Mouse (Mus musculus): ENCODE measurements around the gene Rps18. TPM values are rescaled to one million over a fixed set of nuclear protein-coding genes. Genes with fewer than 3 reads are reported as not detected.

Gene Rps18
- polyA plus RNA-seq, 1 experiment from 2014 or later, result 1,341 TPM

GRCm38 (mm10) chr17:33902491-33902890 is 53.3 kb downstream of the Rps18 start:
- ATAC-seq (ENCODE audit: insufficient read depth, low FRiP score, low TSS enrichment) (no peak), DNase-seq (ENCODE audit: low spot score) (no peak)
- 85% methylated on average over 7 of the region's 7 CpGs for WGBS
- no peak overlapping the region for H3K4me3 ChIP-seq (ENCODE audit: low read depth, low read length)
- no peak overlapping the region for H3K4me2 ChIP-seq (ENCODE audit: low read depth)
- no peaks in the 10 kb centered on the region for H3K9me3 ChIP-seq (ENCODE audit: control insufficient read depth, low read length)
- no peaks in the 10 kb centered on the region for H3K27me3 ChIP-seq (ENCODE audit: control insufficient read depth, insufficient read depth, low read length)
- H3K9ac ChIP-seq (ENCODE audit: low read length), result no peak overlapping the region
- H3K36me3 ChIP-seq (ENCODE audit: control insufficient read depth, insufficient read depth, low read length), result no peaks in the 10 kb centered on the region
- H3K4me1 ChIP-seq (ENCODE audit: control insufficient read depth, insufficient read depth, low read length), result no peaks in the 10 kb centered on the region
- no peak overlapping the region for H3K27ac ChIP-seq (ENCODE audit: low read depth, low read length)

GRCm38 (mm10) chr17:33902079-33902478 is 53.7 kb downstream of the Rps18 start:
- Histone ChIP-seq H3K9ac (ENCODE audit: low read length) (no peak overlapping the region), H3K27ac (ENCODE audit: low read depth, low read length) (no peak overlapping the region), H3K4me1 (ENCODE audit: control insufficient read depth, insufficient read depth, low read length) (no peaks in the 10 kb centered on the region), H3K4me3 (ENCODE audit: low read depth, low read length) (no peak overlapping the region), H3K9me3 (ENCODE audit: control insufficient read depth, low read length) (no peaks in the 10 kb centered on the region), H3K27me3 (ENCODE audit: control insufficient read depth, insufficient read depth, low read length) (no peaks in the 10 kb centered on the region), H3K36me3 (ENCODE audit: control insufficient read depth, insufficient read depth, low read length) (no peaks in the 10 kb centered on the region), H3K4me2 (ENCODE audit: low read depth) (no peak overlapping the region)
- WGBS, result 50% methylated on average over 4 of the region's 4 CpGs
- ATAC-seq (ENCODE audit: insufficient read depth, low FRiP score, low TSS enrichment), result no peak
- DNase-seq (ENCODE audit: low spot score), result no peak

Other genes starting within 250 kb of the Rps18 start
- gene March2, start 237.3 kb downstream of the Rps18 start, polyA plus RNA-seq (2014; fragmentation: Nextera tagmentation; extraction: Ambion mirVana), result 39.3 and 43.8 TPM in 2 replicates
- 293 and 295 TPM in 2 replicates for gene Rab11b, start 195.5 kb downstream of the Rps18 start, polyA plus RNA-seq (2014; fragmentation: Nextera tagmentation; extraction: Ambion mirVana)
- gene Angptl4, start 174.2 kb downstream of the Rps18 start, polyA plus RNA-seq (2014; fragmentation: Nextera tagmentation; extraction: Ambion mirVana), result 14.9 and 18.6 TPM in 2 replicates
- gene Kank3, start 145.5 kb downstream of the Rps18 start, polyA plus RNA-seq (2014; fragmentation: Nextera tagmentation; extraction: Ambion mirVana), result 23.5 TPM in 2 replicates
- 813 and 863 TPM in 2 replicates for gene Rps28, start 131.4 kb downstream of the Rps18 start, polyA plus RNA-seq (2014; fragmentation: Nextera tagmentation; extraction: Ambion mirVana)
- gene Ndufa7, start 131.4 kb downstream of the Rps18 start, polyA plus RNA-seq (2014; fragmentation: Nextera tagmentation; extraction: Ambion mirVana), result 432 and 435 TPM in 2 replicates
- 72.6 and 79.1 TPM in 2 replicates for gene Cd320, start 112.9 kb downstream of the Rps18 start, polyA plus RNA-seq (2014; fragmentation: Nextera tagmentation; extraction: Ambion mirVana)
- not detected in 2 replicates for gene Gm7029, start 82.2 kb downstream of the Rps18 start, polyA plus RNA-seq (2014; fragmentation: Nextera tagmentation; extraction: Ambion mirVana)
- gene Kifc1, start 65.3 kb downstream of the Rps18 start, polyA plus RNA-seq (2014; fragmentation: Nextera tagmentation; extraction: Ambion mirVana), result 8.4 and 11.0 TPM in 2 replicates
- not detected in 2 replicates for gene Platr17, start 50.9 kb downstream of the Rps18 start, polyA plus RNA-seq (2014; fragmentation: Nextera tagmentation; extraction: Ambion mirVana)
- gene Daxx, start 46.6 kb downstream of the Rps18 start, polyA plus RNA-seq (2014; fragmentation: Nextera tagmentation; extraction: Ambion mirVana), result 61.2 and 61.4 TPM in 2 replicates
- gene Tapbp, start 40.1 kb downstream of the Rps18 start, polyA plus RNA-seq (2014; fragmentation: Nextera tagmentation; extraction: Ambion mirVana), result 12.9 and 16.2 TPM in 2 replicates
- gene Zbtb22, start 40.1 kb downstream of the Rps18 start, polyA plus RNA-seq (2014; fragmentation: Nextera tagmentation; extraction: Ambion mirVana), result 10.5 and 11.2 TPM in 2 replicates
- gene Rgl2, start 26.5 kb downstream of the Rps18 start, polyA plus RNA-seq (2014; fragmentation: Nextera tagmentation; extraction: Ambion mirVana), result 38.7 and 42.6 TPM in 2 replicates
- 190 and 195 TPM in 2 replicates for gene Pfdn6, start 15.7 kb downstream of the Rps18 start, polyA plus RNA-seq (2014; fragmentation: Nextera tagmentation; extraction: Ambion mirVana)
- gene Wdr46, start 15.3 kb downstream of the Rps18 start, polyA plus RNA-seq (2014; fragmentation: Nextera tagmentation; extraction: Ambion mirVana), result 29.5 and 33.4 TPM in 2 replicates
- gene B3galt4, start 4.5 kb downstream of the Rps18 start, polyA plus RNA-seq (2014; fragmentation: Nextera tagmentation; extraction: Ambion mirVana), result 4.4 and 4.9 TPM in 2 replicates
- gene Vps52, start 189 bp downstream of the Rps18 start, polyA plus RNA-seq (2014; fragmentation: Nextera tagmentation; extraction: Ambion mirVana), result 40.7 and 43.8 TPM in 2 replicates
- gene H2-K1, start 44.3 kb upstream of the Rps18 start, polyA plus RNA-seq (2014; fragmentation: Nextera tagmentation; extraction: Ambion mirVana), result 20.2 and 23.1 TPM in 2 replicates
- 5.2 and 8.4 TPM in 2 replicates for gene Ring1, start 68.7 kb upstream of the Rps18 start, polyA plus RNA-seq (2014; fragmentation: Nextera tagmentation; extraction: Ambion mirVana)
- gene H2-Ke6, start 72.1 kb upstream of the Rps18 start, polyA plus RNA-seq (2014; fragmentation: Nextera tagmentation; extraction: Ambion mirVana), result 48.1 and 52.7 TPM in 2 replicates
- gene Slc39a7, start 75.7 kb upstream of the Rps18 start, polyA plus RNA-seq (2014; fragmentation: Nextera tagmentation; extraction: Ambion mirVana), result 89.7 and 108 TPM in 2 replicates
- gene Rxrb, start 75.8 kb upstream of the Rps18 start, polyA plus RNA-seq (2014; fragmentation: Nextera tagmentation; extraction: Ambion mirVana), result 25.1 and 27.1 TPM in 2 replicates
- 1.5 and 2.9 TPM in 2 replicates for gene Col11a2, start 83.4 kb upstream of the Rps18 start, polyA plus RNA-seq (2014; fragmentation: Nextera tagmentation; extraction: Ambion mirVana)
- 0.93 TPM in 1 of 2 replicates, not detected in the other for gene H2-Oa, start 136.3 kb upstream of the Rps18 start, polyA plus RNA-seq (2014; fragmentation: Nextera tagmentation; extraction: Ambion mirVana)
- 9.2 and 10.3 TPM in 2 replicates for gene H2-DMa, start 163.5 kb upstream of the Rps18 start, polyA plus RNA-seq (2014; fragmentation: Nextera tagmentation; extraction: Ambion mirVana)
- gene Brd2, start 166.6 kb upstream of the Rps18 start, polyA plus RNA-seq (2014; fragmentation: Nextera tagmentation; extraction: Ambion mirVana), result 116 and 133 TPM in 2 replicates
- gene H2-DMb2, start 187.3 kb upstream of the Rps18 start, polyA plus RNA-seq (2014; fragmentation: Nextera tagmentation; extraction: Ambion mirVana), result not detected in 2 replicates
- not detected in 2 replicates for gene H2-DMb1, start 197.1 kb upstream of the Rps18 start, polyA plus RNA-seq (2014; fragmentation: Nextera tagmentation; extraction: Ambion mirVana)
- 0.68 and 1.3 TPM in 2 replicates for gene Tap1, start 231.6 kb upstream of the Rps18 start, polyA plus RNA-seq (2014; fragmentation: Nextera tagmentation; extraction: Ambion mirVana)
- gene Psmb9, start 231.8 kb upstream of the Rps18 start, polyA plus RNA-seq (2014; fragmentation: Nextera tagmentation; extraction: Ambion mirVana), result 0.80 and 0.96 TPM in 2 replicates
- 2.1 and 3.3 TPM in 2 replicates for gene Psmb8, start 241.7 kb upstream of the Rps18 start, polyA plus RNA-seq (2014; fragmentation: Nextera tagmentation; extraction: Ambion mirVana)
- 0.59 and 0.60 TPM in 2 replicates for gene Tap2, start 247.5 kb upstream of the Rps18 start, polyA plus RNA-seq (2014; fragmentation: Nextera tagmentation; extraction: Ambion mirVana)

All from neural tube, embryonic 11.5 days (tissue).